Mouse (Mus musculus): ENCODE results near the gene Gm15127.
"Not testable (repeated sequence)": the region's sequence is repeated elsewhere in the genome, so short reads cannot be mapped to it uniquely, and the experiment has no call there.

The Gm15127 gene

GRCm38 (mm10) chrX:148663298-148663697 is at the start of gene Gm15127:
Gene Gm15127, plus strand, starts transcription at chrX:148663598.
- DNase-seq (ENCODE audit: low spot score in 2 of 2) = not testable (repeated sequence)

- not testable (repeated sequence) for DNase-seq (ENCODE audit: low spot score in 2 of 2)
These were observed 48.3 kb upstream of the Gm15127 start, which contains the start of gene Gm8334 for GRCm38 (mm10) chrX:148615053-148615452. Gene Gm8334, minus strand, starts transcription at chrX:148615153.

GRCm38 (mm10) chrX:148676290-148676689 is 12.9 kb downstream of the Gm15127 start:
- peak in 1 of 2 experiments; percentile 2 for DNase-seq (ENCODE audit: low spot score in 2 of 2)

All from left cerebral cortex, adult 9 months (tissue).